Mouse (Mus musculus) MEL-GATA-1-ER (cell line): Measurements from ENCODE around the gene Fkbp1a.

ENCODE experiments used
- DNase-seq: peaks from one replicate; pipeline ENCODE4 v3.0.0-alpha.2; 2012; ENCODE audit warnings: low read depth; ENCODE audit errors: extremely low read depth

The Fkbp1a gene

GRCm38 (mm10) chr2:151605437-151605987, 63.2 kb downstream of the Fkbp1a start:
- no peak for DNase-seq

GRCm38 (mm10) chr2:151608435-151608834, 66.2 kb downstream of the Fkbp1a start:
- DNase-seq = no peak

DNA sequence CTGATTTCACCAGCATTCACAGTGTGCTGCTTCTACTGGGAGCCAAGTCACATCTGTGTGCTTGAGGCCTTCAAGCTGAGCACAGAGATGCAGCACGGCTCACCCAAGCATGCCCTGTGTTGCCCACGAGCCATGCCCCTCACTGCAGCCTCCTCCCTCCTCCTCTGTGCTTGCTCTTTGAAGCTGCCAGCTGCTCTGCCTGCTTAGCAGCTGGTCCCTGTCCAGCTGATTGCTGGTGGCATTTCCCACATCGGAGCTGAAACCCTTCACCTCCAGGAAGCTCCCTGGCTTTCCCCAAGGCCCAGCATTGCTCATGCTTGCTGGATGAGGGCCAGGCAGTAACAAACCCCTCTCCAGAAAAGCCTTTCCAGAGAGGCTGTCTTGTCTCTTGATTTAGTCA, 67.7 kb downstream of the Fkbp1a start:
- no peak for DNase-seq
